Mouse (Mus musculus): ENCODE results near the gene Anks1b. TPM values are rescaled to one million over a fixed set of nuclear protein-coding genes. Genes with fewer than 3 reads are reported as not detected.

Gene Anks1b
- polyA plus RNA-seq, 1 experiment, result 1.3 TPM

GRCm38 (mm10) chr10:90696687-90697086 is 823.4 kb downstream of the Anks1b start:
- Histone ChIP-seq H3K36me3 (ENCODE audit: control insufficient read depth, insufficient read depth, low read length) (no peaks in the 10 kb centered on the region), H3K4me3 (ENCODE audit: insufficient read depth, low read depth, low read length) (no peak overlapping the region), H3K27me3 (replicated peaks; ENCODE audit: control insufficient read depth, insufficient read depth, low read length) (no peaks in the 10 kb centered on the region), H3K4me1 (ENCODE audit: control insufficient read depth, insufficient read depth, low read length) (no peaks in the 10 kb centered on the region), H3K27ac (ENCODE audit: insufficient read depth, low read depth, low read length) (no peak overlapping the region)
- TF ChIP-seq CTCF (conservative IDR thresholded peaks at IDR 0.05; ENCODE audit: insufficient read depth, insufficient read length, low read depth, low read length) (no peak), POLR2A (IDR thresholded peaks at IDR 0.05; ENCODE audit: low read depth, low read length) (no peak)
- DNase-seq, result no peak
- 69% methylated on average over 5 of the region's 5 CpGs for WGBS

GRCm38 (mm10) chr10:90697413-90697812 is 824.1 kb downstream of the Anks1b start:
- no peak for DNase-seq
- 13% methylated on average over 8 of the region's 8 CpGs for WGBS
- Histone ChIP-seq H3K4me3 (ENCODE audit: insufficient read depth, low read depth, low read length) (no peak overlapping the region), H3K27ac (ENCODE audit: insufficient read depth, low read depth, low read length) (no peak overlapping the region), H3K27me3 (replicated peaks; ENCODE audit: control insufficient read depth, insufficient read depth, low read length) (no peaks in the 10 kb centered on the region), H3K4me1 (ENCODE audit: control insufficient read depth, insufficient read depth, low read length) (no peaks in the 10 kb centered on the region), H3K36me3 (ENCODE audit: control insufficient read depth, insufficient read depth, low read length) (no peaks in the 10 kb centered on the region)
- TF ChIP-seq CTCF (conservative IDR thresholded peaks at IDR 0.05; ENCODE audit: insufficient read depth, insufficient read length, low read depth, low read length) (no peak), POLR2A (IDR thresholded peaks at IDR 0.05; ENCODE audit: low read depth, low read length) (no peak)

GRCm38 (mm10) chr10:90699211-90699610 is 825.9 kb downstream of the Anks1b start:
- 88% methylated on average over 12 of the region's 12 CpGs for WGBS
- Histone ChIP-seq H3K36me3 (ENCODE audit: control insufficient read depth, insufficient read depth, low read length) (no peaks in the 10 kb centered on the region), H3K4me3 (ENCODE audit: insufficient read depth, low read depth, low read length) (no peak overlapping the region), H3K27ac (ENCODE audit: insufficient read depth, low read depth, low read length) (no peak overlapping the region), H3K27me3 (replicated peaks; ENCODE audit: control insufficient read depth, insufficient read depth, low read length) (no peaks in the 10 kb centered on the region), H3K4me1 (ENCODE audit: control insufficient read depth, insufficient read depth, low read length) (no peaks in the 10 kb centered on the region)
- no peak for DNase-seq
- TF ChIP-seq POLR2A (IDR thresholded peaks at IDR 0.05; ENCODE audit: low read depth, low read length) (no peak), CTCF (conservative IDR thresholded peaks at IDR 0.05; ENCODE audit: insufficient read depth, insufficient read length, low read depth, low read length) (no peak)

- Histone ChIP-seq H3K4me1 (ENCODE audit: control insufficient read depth, insufficient read depth, low read length) (no peaks in the 10 kb centered on the region), H3K27ac (ENCODE audit: insufficient read depth, low read depth, low read length) (no peak overlapping the region), H3K27me3 (replicated peaks; ENCODE audit: control insufficient read depth, insufficient read depth, low read length) (no peaks in the 10 kb centered on the region), H3K4me3 (ENCODE audit: insufficient read depth, low read depth, low read length) (no peak overlapping the region), H3K36me3 (ENCODE audit: control insufficient read depth, insufficient read depth, low read length) (no peaks in the 10 kb centered on the region)
- TF ChIP-seq POLR2A (IDR thresholded peaks at IDR 0.05; ENCODE audit: low read depth, low read length), result no peak
- no peak for TF ChIP-seq CTCF (conservative IDR thresholded peaks at IDR 0.05; ENCODE audit: insufficient read depth, insufficient read length, low read depth, low read length)
- no peak for DNase-seq
- WGBS, result 88% methylated on average over 10 of the region's 10 CpGs
Measured at GRCm38 (mm10) chr10:90704602-90705001, 831.3 kb downstream of the Anks1b start.

- 68% methylated on average over 11 of the region's 11 CpGs for WGBS
- DNase-seq, result no peak
- TF ChIP-seq POLR2A (IDR thresholded peaks at IDR 0.05; ENCODE audit: low read depth, low read length) (no peak), CTCF (conservative IDR thresholded peaks at IDR 0.05; ENCODE audit: insufficient read depth, insufficient read length, low read depth, low read length) (no peak)
Measured at GRCm38 (mm10) chr10:90708822-90709601, 835.7 kb downstream of the Anks1b start.

GRCm38 (mm10) chr10:90709602-90709931 is 836.3 kb downstream of the Anks1b start:
- 38% methylated on average over 5 of the region's 5 CpGs for WGBS
- Histone ChIP-seq H3K36me3 (ENCODE audit: control insufficient read depth, insufficient read depth, low read length) (no peaks in the 10 kb centered on the region), H3K4me3 (ENCODE audit: insufficient read depth, low read depth, low read length) (no peak overlapping the region), H3K27ac (ENCODE audit: insufficient read depth, low read depth, low read length) (no peak overlapping the region), H3K27me3 (replicated peaks; ENCODE audit: control insufficient read depth, insufficient read depth, low read length) (no peaks in the 10 kb centered on the region), H3K4me1 (ENCODE audit: control insufficient read depth, insufficient read depth, low read length) (no peaks in the 10 kb centered on the region)
- TF ChIP-seq POLR2A (IDR thresholded peaks at IDR 0.05; ENCODE audit: low read depth, low read length) (no peak), CTCF (conservative IDR thresholded peaks at IDR 0.05; ENCODE audit: insufficient read depth, insufficient read length, low read depth, low read length) (no peak)
- no peak for DNase-seq

More at GRCm38 (mm10) chr10:90708822-90709601, 835.7 kb downstream of the Anks1b start:
- H3K4me1 ChIP-seq (ENCODE audit: control insufficient read depth, insufficient read depth, low read length), result no peaks in the 10 kb centered on the region
- no peak overlapping the region for H3K27ac ChIP-seq (ENCODE audit: insufficient read depth, low read depth, low read length)
- no peak overlapping the region for H3K4me3 ChIP-seq (ENCODE audit: insufficient read depth, low read depth, low read length)
- no peaks in the 10 kb centered on the region for H3K36me3 ChIP-seq (ENCODE audit: control insufficient read depth, insufficient read depth, low read length)
- H3K27me3 ChIP-seq (replicated peaks; ENCODE audit: control insufficient read depth, insufficient read depth, low read length), result no peaks in the 10 kb centered on the region

- Histone ChIP-seq H3K27ac (ENCODE audit: insufficient read depth, low read depth, low read length) (no peak overlapping the region), H3K36me3 (ENCODE audit: control insufficient read depth, insufficient read depth, low read length) (no peaks in the 10 kb centered on the region), H3K4me1 (ENCODE audit: control insufficient read depth, insufficient read depth, low read length) (no peaks in the 10 kb centered on the region), H3K4me3 (ENCODE audit: insufficient read depth, low read depth, low read length) (no peak overlapping the region), H3K27me3 (replicated peaks; ENCODE audit: control insufficient read depth, insufficient read depth, low read length) (no peaks in the 10 kb centered on the region)
- 23% methylated on average over 11 of the region's 11 CpGs for WGBS
- TF ChIP-seq POLR2A (IDR thresholded peaks at IDR 0.05; ENCODE audit: low read depth, low read length) (no peak), CTCF (conservative IDR thresholded peaks at IDR 0.05; ENCODE audit: insufficient read depth, insufficient read length, low read depth, low read length) (no peak)
- no peak for DNase-seq
Measured at GRCm38 (mm10) chr10:90717961-90718360, 844.7 kb downstream of the Anks1b start.

All from kidney, adult 2 months (tissue).